Mouse (Mus musculus): ENCODE data around the gene B230118H07Rik.

- TF ChIP-seq CTCF (IDR thresholded peaks at IDR 0.05 in 2 of 3, conservative IDR thresholded peaks at IDR 0.05 in 1 of 3; ENCODE audit: control insufficient read depth in 1 of 3, insufficient read depth in 1 of 3, low read depth in 2 of 3, low read length in 3 of 3, poor library complexity in 1 of 3, severe bottlenecking in 1 of 3) (no peak), ELF1 (IDR thresholded peaks at IDR 0.05; ENCODE audit: low read depth, low read length) (peak; percentile 42; the same call in 1 of the 2 replicates), HCFC1 (IDR thresholded peaks at IDR 0.05; ENCODE audit: low read depth, low read length) (peak; percentile 100), ZMIZ1 (IDR thresholded peaks at IDR 0.05; ENCODE audit: low read depth, low read length) (no peak), CHD2 (IDR thresholded peaks at IDR 0.05; ENCODE audit: low read length) (no peak), POLR2AphosphoS2 (IDR thresholded peaks at IDR 0.05; ENCODE audit: low read length) (no peak), POLR2A (IDR thresholded peaks at IDR 0.05; ENCODE audit: control insufficient read depth in 1 of 2, insufficient read depth in 1 of 2, low read depth in 1 of 2, low read length in 2 of 2, poor library complexity in 1 of 2) (peak; percentile 33 to 78; a peak in 2 of 4 replicates), USF1 (IDR thresholded peaks at IDR 0.05; ENCODE audit: low read depth, low read length) (no peak), MAZ (IDR thresholded peaks at IDR 0.05; ENCODE audit: low read depth, low read length) (0 out of 2 replicates have a peak, but pooled peaks have one; percentile 64), EP300 (IDR thresholded peaks at IDR 0.05; ENCODE audit: low read depth in 1 of 2, low read length in 2 of 2) (no peak), KAT2A (conservative IDR thresholded peaks at IDR 0.05; ENCODE audit: low read depth, low read length) (peak; percentile 97), GATA1 (IDR thresholded peaks at IDR 0.05; ENCODE audit: low read depth, low read length) (peak; percentile 45; the same call in 1 of the 2 replicates), RCOR1 (IDR thresholded peaks at IDR 0.05; ENCODE audit: low read depth, low read length) (no peak), UBTF (IDR thresholded peaks at IDR 0.05; ENCODE audit: borderline replicate concordance, insufficient read depth, low read depth, low read length) (no peak)
These were observed 20.8 kb downstream of the B230118H07Rik start for GRCm38 (mm10) chr2:101628297-101629236.
